Mouse (Mus musculus) bone marrow, adult 2 months (tissue): ENCODE measurements around the gene Tmem147. TPM values are rescaled to one million over a fixed set of nuclear protein-coding genes. Genes with fewer than 3 reads are reported as not detected.

ENCODE experiments used
- H3K27ac ChIP-seq: fragments of 200-500 bp; 2 replicates; pipeline ENCODE4 v1.5.1; 2012; ENCODE audit warnings: low read depth, mild to moderate bottlenecking, control low read depth, inconsistent platforms, low read length; ENCODE audit not compliant: control insufficient read depth, poor library complexity, insufficient read depth
- H3K4me1 ChIP-seq: fragments of 200-500 bp; 2 replicates; pipeline ENCODE4 v1.6.1; 2011; ENCODE audit warnings: low read length; ENCODE audit not compliant: control insufficient read depth, insufficient read depth
- H3K4me3 ChIP-seq: fragments of 200-500 bp; replicated peaks from 2 replicates; pipeline ENCODE3; 2011; ENCODE audit warnings: mild to moderate bottlenecking, low read depth, low read length, control low read depth; ENCODE audit not compliant: control insufficient read depth
- CTCF ChIP-seq: fragments of 200-500 bp; IDR thresholded peaks from 2 replicates; pipeline ENCODE4 v1.5.1; 2011; ENCODE audit warnings: low read length, control low read depth; ENCODE audit not compliant: control insufficient read depth, insufficient read depth
- POLR2A ChIP-seq: fragments of 200-500 bp; IDR thresholded peaks from 2 replicates; pipeline ENCODE4 v1.6.1; 2011; ENCODE audit warnings: low read depth, mild to moderate bottlenecking, control low read depth, low read length, borderline replicate concordance; ENCODE audit not compliant: control insufficient read depth
- WGBS: fragments of 180-500 bp; shearing (Covaris S2); methylation state at CpG from one replicate; pipeline ENCODE4 v1.1.7; 2018; 5-methylcytosine and 5-hydroxymethylcytosine counted together
- polyA plus RNA-seq: library from polyadenylated mRNA; stranded (reverse); fragments of >200 nt; gene quantifications from 2 replicates; pipeline ENCODE4 v1.2.4, GENCODE M21; 2011; ENCODE audit warnings: low replicate concordance; ENCODE audit not compliant: missing spikeins, insufficient read depth, insufficient read length

Tmem147 gene
- polyA plus RNA-seq, 1 experiment = 95.6 TPM

DNA sequence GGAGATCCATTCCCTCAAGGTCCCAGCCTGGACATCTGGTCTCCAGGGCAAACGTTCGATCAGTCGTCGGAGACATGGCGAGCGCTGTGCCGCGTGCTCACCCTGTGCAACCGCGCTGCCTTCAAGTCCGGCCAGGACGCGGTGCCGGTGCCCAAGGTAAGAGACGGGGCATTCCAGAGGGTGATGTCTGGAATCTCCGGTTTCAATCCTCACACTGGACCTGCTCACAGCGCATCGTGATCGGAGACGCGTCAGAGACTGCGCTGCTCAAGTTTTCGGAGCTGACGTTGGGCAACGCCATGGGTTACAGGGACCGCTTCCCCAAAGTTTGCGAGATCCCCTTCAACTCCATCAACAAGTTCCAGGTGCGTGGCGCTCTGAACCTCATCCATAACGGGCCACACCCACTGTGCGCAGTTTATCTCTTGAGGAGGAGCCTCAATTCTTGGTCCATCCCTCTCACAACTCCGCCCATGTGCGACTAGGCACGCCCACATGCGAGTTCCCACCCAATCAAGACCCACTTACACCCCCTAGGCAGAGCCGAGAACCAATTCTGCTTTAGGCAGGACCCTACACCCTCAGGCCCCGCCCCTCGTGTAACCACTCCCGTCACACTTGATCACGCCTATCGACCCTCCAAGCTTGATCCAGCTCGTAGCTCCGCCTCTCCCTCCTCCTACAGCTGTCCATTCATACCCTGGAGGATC is 12.2 kb downstream of the Tmem147 start:
- H3K27ac ChIP-seq = no peak overlapping the region; the same call in 1 of the 2 replicates
- H3K4me1 ChIP-seq = peaks cover 3% of the 10 kb centered on the region; the same call in 1 of the 2 replicates
- TF ChIP-seq CTCF (no peak), POLR2A (no peak)
- peak overlapping the region; percentile 19 for H3K4me3 ChIP-seq
- 5% methylated on average over 43 of the region's 43 CpGs for WGBS

DNA sequence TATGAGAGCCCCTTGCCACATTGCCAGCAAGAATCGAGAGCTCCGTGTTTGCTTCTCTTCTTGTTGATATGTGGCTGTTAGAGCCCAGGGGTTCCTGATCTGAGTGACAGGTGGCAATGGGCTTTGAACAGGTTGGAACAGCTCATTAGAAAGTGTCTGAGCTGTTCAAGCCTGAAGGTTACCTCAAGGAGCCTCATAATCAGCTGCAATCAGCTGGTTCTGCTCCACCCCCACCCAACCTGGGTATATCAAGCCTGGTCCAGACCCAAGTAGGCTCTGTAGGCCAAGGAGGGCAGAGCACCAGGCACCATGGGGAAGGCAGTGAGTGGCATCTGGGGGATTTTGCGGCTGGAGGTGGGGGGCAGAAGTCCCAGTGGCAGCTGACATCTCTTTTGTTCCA is 17.4 kb downstream of the Tmem147 start, which contains the start of gene Atp4a:
Gene Atp4a (plus strand): TSS at position 268 of the 400 bp plus-strand sequence.
- TF ChIP-seq CTCF = no peak
- TF ChIP-seq POLR2A = no peak
- 78% methylated on average over 3 of the region's 3 CpGs for WGBS
- H3K27ac ChIP-seq = no peak within 1 kb of the TSS

DNA sequence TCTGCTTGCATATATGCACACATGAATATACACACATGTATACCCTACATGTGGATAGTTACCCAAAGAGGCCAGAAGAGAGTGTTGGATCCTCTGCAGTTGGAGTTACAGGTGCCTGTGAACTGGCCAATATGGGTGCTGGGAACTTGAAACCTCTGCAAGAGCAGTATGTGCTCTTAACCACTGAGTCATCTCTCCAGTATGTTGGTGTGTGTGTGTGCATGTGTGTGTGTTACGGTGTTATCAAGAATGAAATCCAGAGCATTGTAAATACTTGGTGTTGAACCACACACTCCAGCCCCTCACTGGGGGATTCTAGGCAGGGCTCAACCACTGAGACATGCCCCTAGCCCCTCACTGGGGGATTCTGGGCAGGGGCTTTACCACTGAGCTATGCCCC is 21.9 kb downstream of the Tmem147 start:
- 76% methylated on average over 1 of the region's 1 CpGs for WGBS
- no peak overlapping the region for H3K4me3 ChIP-seq
- no peak overlapping the region for H3K27ac ChIP-seq
- no peaks in the 10 kb centered on the region for H3K4me1 ChIP-seq
- no peak for TF ChIP-seq CTCF
- no peak for TF ChIP-seq POLR2A

More for the DNA sequence above, 17.4 kb downstream of the Tmem147 start, which contains the start of gene Atp4a:
- Histone ChIP-seq H3K4me1 (no peaks in the 10 kb centered on the region; the same call in 1 of the 2 replicates), H3K4me3 (no peak within 1 kb of the TSS)

DNA sequence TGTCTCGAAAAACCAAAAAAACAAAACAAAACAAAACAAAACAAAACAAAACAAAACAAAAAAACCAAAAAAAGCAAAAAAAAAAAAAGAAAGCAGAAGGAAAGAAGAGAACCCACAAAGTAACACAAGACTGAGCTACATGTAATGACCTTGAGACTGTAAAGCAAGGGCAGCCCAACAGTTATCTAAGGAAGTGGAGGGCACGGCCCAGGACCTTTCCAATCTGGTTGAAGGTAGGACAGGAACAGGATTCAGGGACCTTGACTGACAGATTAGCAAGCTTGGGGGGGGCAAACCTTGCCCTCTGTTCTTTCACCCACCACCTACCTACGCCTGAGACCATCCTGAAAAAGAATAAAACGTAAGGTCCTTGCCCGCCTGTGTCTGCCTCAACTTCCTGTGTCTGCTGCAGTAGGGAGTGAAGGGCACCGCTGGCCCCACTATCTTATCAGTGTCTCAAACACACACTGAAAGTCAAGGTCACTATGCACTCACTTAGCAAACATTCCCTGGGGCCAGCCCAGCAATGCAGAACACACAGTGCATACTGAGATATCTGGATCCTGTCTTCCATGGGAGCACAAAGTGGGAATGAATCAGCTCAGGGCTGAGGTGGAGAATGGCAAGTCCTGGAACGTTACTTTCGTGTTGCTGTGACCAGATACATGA is 23.0 kb downstream of the Tmem147 start:
- 56% methylated on average over 8 of the region's 8 CpGs for WGBS
- H3K27ac ChIP-seq = no peak overlapping the region
- H3K4me3 ChIP-seq = no peak overlapping the region
- no peak for TF ChIP-seq CTCF
- TF ChIP-seq POLR2A = no peak
- H3K4me1 ChIP-seq = no peaks in the 10 kb centered on the region

GRCm38 (mm10) chr7:30698589-30698988 is 30.8 kb downstream of the Tmem147 start, which contains the start of gene 2200002J24Rik:
TSS of gene 2200002J24Rik (plus strand) at chr7:30698926.
- Histone ChIP-seq H3K4me3 (no peak within 1 kb of the TSS), H3K27ac (peak within 1 kb of the TSS; percentile 52; the same call in 1 of the 2 replicates), H3K4me1 (peaks cover 2% of the 10 kb centered on the region; the same call in 1 of the 2 replicates)
- WGBS = 46% methylated on average over 9 of the region's 9 CpGs
- no peak for TF ChIP-seq POLR2A
- no peak for TF ChIP-seq CTCF

GRCm38 (mm10) chr7:30698101-30698500 is 31.2 kb downstream of the Tmem147 start:
- Histone ChIP-seq H3K4me3 (no peak overlapping the region), H3K4me1 (peaks cover 2% of the 10 kb centered on the region; the same call in 1 of the 2 replicates), H3K27ac (peak overlapping the region; percentile 52; the same call in 1 of the 2 replicates)
- TF ChIP-seq CTCF (no peak), POLR2A (no peak)
- whole genome bisulfite sequencing = 3% methylated on average over 5 of the region's 5 CpGs

GRCm38 (mm10) chr7:30688325-30688724 is 41.0 kb downstream of the Tmem147 start:
- Histone ChIP-seq H3K27ac (no peak overlapping the region), H3K4me3 (no peak overlapping the region), H3K4me1 (no peaks in the 10 kb centered on the region; the same call in 1 of the 2 replicates)
- TF ChIP-seq CTCF (no peak), POLR2A (no peak)
- 81% methylated on average over 6 of the region's 6 CpGs for WGBS

DNA sequence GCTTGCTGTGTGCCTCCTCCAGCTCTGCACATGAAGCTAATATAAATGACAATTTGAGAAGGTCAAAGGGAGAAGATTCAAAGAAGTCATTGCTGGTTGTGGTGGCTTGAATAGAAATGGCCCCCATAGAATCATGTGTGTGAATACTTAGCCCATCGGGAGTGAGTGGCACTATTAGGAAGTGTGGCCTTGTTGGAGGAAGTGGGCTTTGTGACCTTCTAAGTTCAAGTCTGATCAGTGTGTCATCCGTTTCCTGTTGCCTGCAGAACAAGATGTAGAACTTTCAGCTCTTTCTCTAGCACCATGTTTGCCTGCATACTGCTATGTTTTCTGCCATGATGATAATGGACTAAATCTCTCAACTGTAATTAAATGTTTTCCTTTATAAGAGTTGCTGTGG is 45.9 kb downstream of the Tmem147 start:
- no peaks in the 10 kb centered on the region; the same call in 1 of the 2 replicates for H3K4me1 ChIP-seq
- H3K27ac ChIP-seq = no peak overlapping the region
- H3K4me3 ChIP-seq = no peak overlapping the region
- WGBS = 22% methylated on average over 2 of the region's 2 CpGs
- TF ChIP-seq POLR2A (no peak), CTCF (no peak)
